Mouse (Mus musculus) heart, embryonic 14.5 days (tissue): ENCODE results near the gene Lonp2. TPM values are rescaled to one million over a fixed set of nuclear protein-coding genes. Genes with fewer than 3 reads are reported as not detected.

Experiments used
- ATAC-seq: fragments of 200-750 bp; cut with Nextera tagmentation; 2 replicates; pipeline ENCODE4 v1.8.0; 2017; ENCODE audit warnings: low read depth, moderate TSS enrichment; ENCODE audit not compliant: insufficient number of reproducible peaks, insufficient read depth, low FRiP score
- H3K27ac ChIP-seq, 2 experiments: fragments of 200-500 bp in 1 of 2; fragments of 300-500 bp in 1 of 2; sonication (generic) in 1 of 2; replicated peaks in 1 of 2; 2 replicates each; pipeline ENCODE4 v1.5.1; 2012 to 2014; ENCODE audit warnings: low read depth in 2 of 2, low read length in 2 of 2, control low read depth in 1 of 2, mild to moderate bottlenecking in 1 of 2, mixed read lengths in 1 of 2; ENCODE audit not compliant: control insufficient read depth in 1 of 2, insufficient read depth in 1 of 2
- H3K27me3 ChIP-seq: fragments of 300-500 bp; sonication (generic); 2 replicates; pipeline ENCODE4 v1.6.1; 2014; ENCODE audit warnings: mild to moderate bottlenecking, low read length, control low read depth; ENCODE audit not compliant: control insufficient read depth, insufficient read depth
- H3K36me3 ChIP-seq: fragments of 300-500 bp; sonication (generic); 2 replicates; pipeline ENCODE4 v1.6.1; 2014; ENCODE audit warnings: mild to moderate bottlenecking, control low read depth, low read length, mixed read lengths; ENCODE audit not compliant: control insufficient read depth, insufficient read depth
- H3K4me1 ChIP-seq, 2 experiments: fragments of 200-500 bp in 1 of 2; fragments of 300-500 bp in 1 of 2; sonication (generic) in 1 of 2; 2 replicates each; pipeline ENCODE4 v1.6.1; 2012 to 2014; ENCODE audit warnings: low read length in 2 of 2, control low read depth in 1 of 2, mixed read lengths in 1 of 2; ENCODE audit not compliant: control insufficient read depth in 2 of 2, insufficient read depth in 2 of 2
- H3K4me2 ChIP-seq: fragments of 300-500 bp; sonication (generic); 2 replicates; pipeline ENCODE4 v1.6.1; 2014; ENCODE audit warnings: mild to moderate bottlenecking, low read length
- H3K4me3 ChIP-seq, 2 experiments: fragments of 200-500 bp in 1 of 2; fragments of 300-500 bp in 1 of 2; sonication (generic) in 1 of 2; 2 replicates each; pipeline ENCODE4 v1.5.1; 2012 to 2014; ENCODE audit warnings: low read length in 2 of 2, mild to moderate bottlenecking in 2 of 2, control low read depth in 1 of 2, low read depth in 1 of 2, moderate library complexity in 1 of 2; ENCODE audit not compliant: control insufficient read depth in 1 of 2, insufficient read depth in 1 of 2
- H3K9ac ChIP-seq: fragments of 300-500 bp; sonication (generic); 2 replicates; pipeline ENCODE4 v1.6.1; 2014; ENCODE audit warnings: mild to moderate bottlenecking, low read length
- H3K9me3 ChIP-seq: fragments of 300-500 bp; sonication (generic); 2 replicates; pipeline ENCODE4 v1.6.1; 2016; ENCODE audit warnings: low read length, control low read depth; ENCODE audit not compliant: control insufficient read depth
- WGBS: fragments of 180-500 bp; shearing (Covaris S2); extraction: QIAGEN DNeasy Blood & Tissue Kit; methylation state at CpG from one replicate; pipeline ENCODE4 v1.1.7; 2014; 5-methylcytosine and 5-hydroxymethylcytosine counted together
- polyA plus RNA-seq: library from polyadenylated mRNA; unstranded; fragments of >200 nt; fragmentation: Nextera tagmentation; extraction: Ambion mirVana; gene quantifications from 2 replicates; pipeline ENCODE4 v1.2.1, GENCODE M21; 2014

Gene Lonp2
- polyA plus RNA-seq = 55.0 and 58.9 TPM in 2 replicates

GRCm38 (mm10) chr8:86623911-86624731 is at the start of gene Lonp2:
Gene Lonp2, plus strand, starts transcription at chr8:86624043.
- Histone ChIP-seq H3K9ac (peak within 1 kb of the TSS; percentile 89), H3K4me2 (peak within 1 kb of the TSS; percentile 77), H3K4me3 (peak within 1 kb of the TSS; percentile 74 to 92), H3K27me3 (no peaks in the 10 kb centered on the region), H3K36me3 (no peaks in the 10 kb centered on the region), H3K27ac (peak within 1 kb of the TSS; percentile 77 to 82), H3K9me3 (no peaks in the 10 kb centered on the region), H3K4me1 (peaks cover 5 to 24% of the 10 kb centered on the region in 2 experiments; a peak in 3 of 4 replicates)
- ATAC-seq = peak; percentile 100
- WGBS = under 1% methylated on average over 61 of the region's 62 CpGs

GRCm38 (mm10) chr8:86577547-86577946 is 46.3 kb upstream of the Lonp2 start:
- WGBS = 87% methylated on average over 8 of the region's 8 CpGs
- ATAC-seq = no peak
- Histone ChIP-seq H3K27me3 (no peaks in the 10 kb centered on the region), H3K4me3 (no peak overlapping the region), H3K4me2 (no peak overlapping the region), H3K9ac (no peak overlapping the region), H3K36me3 (no peaks in the 10 kb centered on the region), H3K4me1 (peaks cover 4 to 8% of the 10 kb centered on the region in 2 experiments; a peak in 3 of 4 replicates), H3K9me3 (no peaks in the 10 kb centered on the region), H3K27ac (no peak overlapping the region)

- H3K9me3 ChIP-seq = no peaks in the 10 kb centered on the region
- H3K27me3 ChIP-seq = no peaks in the 10 kb centered on the region
- no peak for ATAC-seq
- 14% methylated on average over 9 of the region's 9 CpGs for WGBS
- H3K27ac ChIP-seq = no peak overlapping the region
- no peak overlapping the region for H3K9ac ChIP-seq
- H3K4me3 ChIP-seq = no peak overlapping the region
- peak overlapping the region; percentile 24; the same call in 1 of the 2 replicates for H3K4me2 ChIP-seq
- no peaks in the 10 kb centered on the region for H3K36me3 ChIP-seq
- H3K4me1 ChIP-seq = peaks cover 4 to 8% of the 10 kb centered on the region in 2 experiments; a peak in 3 of 4 replicates
Measured at GRCm38 (mm10) chr8:86578076-86578475, 45.8 kb upstream of the Lonp2 start.

- Histone ChIP-seq H3K27ac (no peak overlapping the region), H3K36me3 (no peaks in the 10 kb centered on the region), H3K27me3 (no peaks in the 10 kb centered on the region), H3K4me3 (no peak overlapping the region), H3K4me1 (peaks cover 4 to 8% of the 10 kb centered on the region in 2 experiments; a peak in 3 of 4 replicates), H3K9ac (no peak overlapping the region), H3K9me3 (no peaks in the 10 kb centered on the region), H3K4me2 (no peak overlapping the region)
- no peak for ATAC-seq
- WGBS = 66% methylated on average over 8 of the region's 8 CpGs
Measured at GRCm38 (mm10) chr8:86578693-86579092, 45.1 kb upstream of the Lonp2 start.

GRCm38 (mm10) chr8:86580458-86580857 is 43.4 kb upstream of the Lonp2 start, which contains the start of gene Abcc12:
Gene Abcc12, minus strand, starts transcription at chr8:86580686.
- Histone ChIP-seq H3K4me3 (no peak within 1 kb of the TSS), H3K4me2 (no peak within 1 kb of the TSS), H3K4me1 (peaks cover 4 to 8% of the 10 kb centered on the region in 2 experiments; a peak in 3 of 4 replicates), H3K36me3 (no peaks in the 10 kb centered on the region), H3K9me3 (no peaks in the 10 kb centered on the region), H3K9ac (no peak within 1 kb of the TSS), H3K27me3 (no peaks in the 10 kb centered on the region), H3K27ac (no peak within 1 kb of the TSS)
- no peak for ATAC-seq

GRCm38 (mm10) chr8:86581921-86582331 is 41.9 kb upstream of the Lonp2 start:
- Histone ChIP-seq H3K4me2 (no peak overlapping the region), H3K9ac (no peak overlapping the region), H3K27ac (no peak overlapping the region), H3K36me3 (no peaks in the 10 kb centered on the region), H3K9me3 (no peaks in the 10 kb centered on the region), H3K27me3 (no peaks in the 10 kb centered on the region), H3K4me1 (peaks cover 4 to 8% of the 10 kb centered on the region in 2 experiments; a peak in 3 of 4 replicates), H3K4me3 (no peak overlapping the region)
- WGBS = 87% methylated on average over 4 of the region's 4 CpGs
- ATAC-seq = no peak

- no peak for ATAC-seq
- H3K4me1 ChIP-seq = no peaks in the 10 kb centered on the region; a peak in 1 of 4 replicates
- no peaks in the 10 kb centered on the region for H3K27me3 ChIP-seq
- no peak overlapping the region for H3K27ac ChIP-seq
- WGBS = 4% methylated on average over 11 of the region's 11 CpGs
- H3K9me3 ChIP-seq = no peaks in the 10 kb centered on the region
- no peaks in the 10 kb centered on the region for H3K36me3 ChIP-seq
- H3K4me2 ChIP-seq = peak overlapping the region; percentile 78
- peak overlapping the region; percentile 44 to 55 for H3K4me3 ChIP-seq
- H3K9ac ChIP-seq = peak overlapping the region; percentile 28; the same call in 1 of the 2 replicates
Measured at GRCm38 (mm10) chr8:86585118-86585517, 38.7 kb upstream of the Lonp2 start.
